Mouse (Mus musculus) embryonic facial prominence, embryonic 13.5 days (tissue): ENCODE data around the gene Cyp2j7. TPM values are rescaled to one million over a fixed set of nuclear protein-coding genes. Genes with fewer than 3 reads are reported as not detected.
"Not testable (repeated sequence)": the region's sequence is repeated elsewhere in the genome, so short reads cannot be mapped to it uniquely, and the experiment has no call there.

Experiments used
- ATAC-seq: fragments of 200-750 bp; cut with Nextera tagmentation; 2 replicates; pipeline ENCODE4 v1.8.0; 2017; ENCODE audit warnings: low read depth; ENCODE audit not compliant: insufficient number of reproducible peaks, insufficient read depth, low FRiP score, low TSS enrichment
- H3K27ac ChIP-seq: fragments of 300-500 bp; sonication (generic); 2 replicates; pipeline ENCODE4 v1.5.1; 2015; ENCODE audit warnings: moderate library complexity, mild to moderate bottlenecking, inconsistent platforms
- H3K27me3 ChIP-seq: fragments of 300-500 bp; sonication (generic); 2 replicates; pipeline ENCODE4 v1.6.1; 2015; ENCODE audit warnings: mild to moderate bottlenecking, inconsistent platforms
- H3K36me3 ChIP-seq: fragments of 300-500 bp; sonication (generic); 2 replicates; pipeline ENCODE4 v1.6.1; 2015; ENCODE audit warnings: mild to moderate bottlenecking, inconsistent platforms
- H3K4me1 ChIP-seq: fragments of 300-500 bp; sonication (generic); 2 replicates; pipeline ENCODE4 v1.6.1; 2015; ENCODE audit warnings: inconsistent platforms
- H3K4me2 ChIP-seq: fragments of 300-500 bp; sonication (generic); 2 replicates; pipeline ENCODE4 v1.6.1; 2015; ENCODE audit warnings: moderate library complexity, mild to moderate bottlenecking, inconsistent platforms
- H3K4me3 ChIP-seq: fragments of 300-500 bp; sonication (generic); 2 replicates; pipeline ENCODE4 v1.5.1; 2015; ENCODE audit warnings: mild to moderate bottlenecking, inconsistent platforms
- H3K9ac ChIP-seq: fragments of 300-500 bp; sonication (generic); 2 replicates; pipeline ENCODE4 v1.6.1; 2015; ENCODE audit warnings: mild to moderate bottlenecking, inconsistent platforms
- H3K9me3 ChIP-seq: fragments of 300-500 bp; sonication (generic); 2 replicates; pipeline ENCODE4 v1.6.1; 2016; ENCODE audit warnings: inconsistent platforms
- WGBS: fragments of 180-500 bp; shearing (Covaris S2); methylation state at CpG from one replicate; pipeline ENCODE4 v1.1.7; 2015; ENCODE audit warnings: mixed read lengths; 5-methylcytosine and 5-hydroxymethylcytosine counted together
- polyA plus RNA-seq: library from polyadenylated mRNA; unstranded; fragments of >200 nt; fragmentation: Nextera tagmentation; extraction: Ambion mirVana; gene quantifications from 2 replicates; pipeline ENCODE4 v1.2.1, GENCODE M21; 2015

The Cyp2j7 gene
- polyA plus RNA-seq: not detected in 2 replicates

DNA sequence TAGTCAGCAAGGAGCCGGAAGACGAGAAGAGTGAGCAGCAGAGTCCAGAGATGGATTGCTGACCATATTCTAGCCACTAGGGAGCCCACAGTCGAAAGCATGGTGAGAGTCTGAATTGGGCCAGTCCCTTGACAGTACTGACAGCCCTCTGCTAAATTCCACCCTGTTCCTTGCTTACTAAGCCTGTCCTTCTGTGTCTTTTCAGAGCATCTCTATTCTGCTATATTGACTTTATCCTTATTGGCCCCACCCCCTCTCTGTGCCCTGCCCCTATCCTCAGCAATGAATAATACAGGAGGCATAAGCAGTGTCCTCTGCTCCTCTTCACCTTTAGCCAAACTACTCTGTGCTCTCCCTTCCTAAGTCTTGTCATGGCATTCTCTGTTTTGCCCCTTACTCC is at the start of gene Cyp2j7:
Cyp2j7 (minus strand) TSS at position 101 of the 400 bp plus-strand sequence.
- no peak within 1 kb of the TSS for H3K9ac ChIP-seq
- ATAC-seq: no peak
- 82% methylated on average over 3 of the region's 3 CpGs for WGBS

GRCm38 (mm10) chr4:96276896-96277295 is 40.4 kb upstream of the Cyp2j7 start:
- H3K27ac ChIP-seq, H3K4me3 ChIP-seq, H3K27me3 ChIP-seq, H3K4me1 ChIP-seq, ATAC-seq, H3K4me2 ChIP-seq, H3K36me3 ChIP-seq, H3K9ac ChIP-seq: not testable (repeated sequence)
- peaks cover 16% of the 10 kb centered on the region for H3K9me3 ChIP-seq
- WGBS: 62% methylated on average over 1 of the region's 1 CpGs

More for the DNA sequence above, at the start of gene Cyp2j7:
- H3K27ac ChIP-seq: no peak within 1 kb of the TSS
- H3K36me3 ChIP-seq: no peaks in the 10 kb centered on the region
- no peaks in the 10 kb centered on the region for H3K27me3 ChIP-seq
- no peak within 1 kb of the TSS for H3K4me2 ChIP-seq
- H3K4me1 ChIP-seq: no peaks in the 10 kb centered on the region
- H3K9me3 ChIP-seq: no peaks in the 10 kb centered on the region
- H3K4me3 ChIP-seq: no peak within 1 kb of the TSS

GRCm38 (mm10) chr4:96273907-96274306 is 37.4 kb upstream of the Cyp2j7 start:
- no peak overlapping the region for H3K27ac ChIP-seq
- no peak for ATAC-seq

DNA sequence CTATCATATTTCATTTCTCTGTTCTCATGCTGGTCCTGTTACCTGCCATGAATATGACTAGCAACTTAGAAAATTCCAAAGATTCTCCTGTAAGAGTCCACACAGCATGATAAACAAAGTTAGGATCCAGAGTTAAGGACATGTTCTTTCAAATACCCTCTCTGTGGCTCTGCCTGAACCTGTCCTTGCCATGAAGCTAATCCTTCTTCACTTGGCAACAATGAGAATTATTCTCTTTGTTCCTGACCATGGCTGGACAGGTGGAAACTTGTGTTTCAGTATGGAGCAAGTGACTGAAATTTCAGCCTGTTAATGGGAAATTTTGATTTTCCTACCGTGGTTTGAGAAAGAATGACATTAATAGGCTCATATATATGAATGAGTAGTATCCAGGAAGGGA is 39.8 kb downstream of the Cyp2j7 start:
- H3K9ac ChIP-seq: no peak overlapping the region
- H3K36me3 ChIP-seq: no peaks in the 10 kb centered on the region
- no peaks in the 10 kb centered on the region for H3K27me3 ChIP-seq
- no peaks in the 10 kb centered on the region for H3K9me3 ChIP-seq
- ATAC-seq: no peak
- H3K4me2 ChIP-seq: no peak overlapping the region
- H3K27ac ChIP-seq: no peak overlapping the region
- WGBS: 75% methylated on average over 1 of the region's 1 CpGs
- no peak overlapping the region for H3K4me3 ChIP-seq
- H3K4me1 ChIP-seq: no peaks in the 10 kb centered on the region

More at GRCm38 (mm10) chr4:96273907-96274306, 37.4 kb upstream of the Cyp2j7 start:
- no peaks in the 10 kb centered on the region for H3K4me1 ChIP-seq
- H3K4me2 ChIP-seq: no peak overlapping the region
- H3K27me3 ChIP-seq: no peaks in the 10 kb centered on the region
- no peak overlapping the region for H3K9ac ChIP-seq
- H3K36me3 ChIP-seq: no peaks in the 10 kb centered on the region
- H3K9me3 ChIP-seq: no peaks in the 10 kb centered on the region
- no peak overlapping the region for H3K4me3 ChIP-seq

- 88% methylated on average over 5 of the region's 5 CpGs for WGBS
- H3K4me1 ChIP-seq, H3K27ac ChIP-seq, H3K36me3 ChIP-seq, H3K9me3 ChIP-seq, ATAC-seq, H3K27me3 ChIP-seq, H3K9ac ChIP-seq, H3K4me2 ChIP-seq, H3K4me3 ChIP-seq: not testable (repeated sequence)
Measured at GRCm38 (mm10) chr4:96189321-96189720, 47.1 kb downstream of the Cyp2j7 start.

- not testable (repeated sequence) for H3K36me3 ChIP-seq, H3K9me3 ChIP-seq, ATAC-seq, H3K4me2 ChIP-seq, H3K27me3 ChIP-seq, H3K4me3 ChIP-seq, H3K4me1 ChIP-seq, H3K9ac ChIP-seq, H3K27ac ChIP-seq
- WGBS: 81% methylated on average over 2 of the region's 2 CpGs
Measured at GRCm38 (mm10) chr4:96188671-96189070, 47.8 kb downstream of the Cyp2j7 start.

DNA sequence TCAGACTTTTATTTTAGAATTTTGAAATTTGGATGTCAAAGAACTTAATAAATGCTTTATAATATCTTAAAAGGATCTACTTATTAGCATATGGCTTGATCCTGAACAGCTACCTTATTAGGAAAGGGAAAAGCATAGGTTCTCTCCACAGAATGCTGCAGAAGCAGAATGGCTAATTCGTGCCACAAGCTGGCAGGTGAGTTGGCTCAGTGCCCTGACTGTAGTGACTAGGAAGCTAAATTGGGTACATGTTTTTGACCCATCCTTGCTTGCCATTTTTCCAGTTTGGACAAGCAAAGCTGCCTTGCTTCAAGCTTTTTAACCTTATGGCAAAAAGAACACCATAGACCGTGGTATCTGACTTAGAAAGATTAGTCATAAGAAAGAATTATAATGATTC is 48.3 kb downstream of the Cyp2j7 start:
- not testable (repeated sequence) for H3K4me2 ChIP-seq, H3K27me3 ChIP-seq, ATAC-seq, H3K4me1 ChIP-seq, H3K36me3 ChIP-seq, H3K4me3 ChIP-seq, H3K27ac ChIP-seq, H3K9me3 ChIP-seq, H3K9ac ChIP-seq
- 90% methylated on average over 2 of the region's 2 CpGs for WGBS

DNA sequence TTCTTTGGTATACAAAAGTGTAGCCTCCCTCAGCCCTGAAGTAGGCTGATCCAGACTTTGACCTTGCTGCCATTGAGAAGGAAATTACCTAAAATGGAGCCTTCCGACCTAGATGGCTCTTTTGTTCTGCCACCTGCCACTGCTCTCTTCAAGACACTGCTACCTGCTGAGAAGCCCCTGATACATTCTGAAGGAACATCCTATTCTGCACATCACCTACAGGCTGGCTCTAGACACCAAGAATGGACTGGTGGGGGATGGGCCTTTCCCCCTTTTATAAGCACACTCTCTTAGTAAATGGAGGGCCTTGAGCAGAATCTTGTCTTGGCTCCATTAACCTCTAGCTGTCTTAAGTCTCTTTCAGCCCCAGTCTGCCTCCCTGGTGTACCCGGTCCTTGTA is 51.7 kb downstream of the Cyp2j7 start:
- H3K27ac ChIP-seq, H3K4me2 ChIP-seq, H3K9me3 ChIP-seq, H3K4me1 ChIP-seq, ATAC-seq, H3K27me3 ChIP-seq, H3K4me3 ChIP-seq, H3K9ac ChIP-seq, H3K36me3 ChIP-seq: not testable (repeated sequence)
- WGBS: 87% methylated on average over 2 of the region's 2 CpGs

- no peaks in the 10 kb centered on the region for H3K27me3 ChIP-seq
- no peak overlapping the region for H3K9ac ChIP-seq
- ATAC-seq: no peak
- no peak overlapping the region for H3K4me2 ChIP-seq
- no peak overlapping the region for H3K4me3 ChIP-seq
- 80% methylated on average over 1 of the region's 1 CpGs for WGBS
- H3K27ac ChIP-seq: no peak overlapping the region
- no peaks in the 10 kb centered on the region for H3K36me3 ChIP-seq
- no peaks in the 10 kb centered on the region for H3K4me1 ChIP-seq
- H3K9me3 ChIP-seq: no peaks in the 10 kb centered on the region
Measured at GRCm38 (mm10) chr4:96162839-96163238, 73.6 kb downstream of the Cyp2j7 start.

- Histone ChIP-seq H3K4me1 (no peaks in the 10 kb centered on the region), H3K36me3 (no peaks in the 10 kb centered on the region), H3K9me3 (no peaks in the 10 kb centered on the region), H3K27ac (no peak overlapping the region), H3K4me2 (no peak overlapping the region), H3K9ac (no peak overlapping the region), H3K4me3 (no peak overlapping the region), H3K27me3 (no peaks in the 10 kb centered on the region)
- no peak for ATAC-seq
- WGBS: 73% methylated on average over 1 of the region's 1 CpGs
Measured at GRCm38 (mm10) chr4:96161575-96161974, 74.9 kb downstream of the Cyp2j7 start.

Other genes starting within 250 kb of the Cyp2j7 start
- gene Cyp2j13, start 159.1 kb downstream of the Cyp2j7 start, polyA plus RNA-seq: not detected in 2 replicates
- gene Cyp2j12, start 95.5 kb downstream of the Cyp2j7 start, polyA plus RNA-seq: not detected in 2 replicates
- gene Cyp2j11, start 112.0 kb upstream of the Cyp2j7 start, polyA plus RNA-seq: not detected in 2 replicates